Comparison of ENCODE assay signal across 8 mouse cellular contexts in the genomic region with DNA sequence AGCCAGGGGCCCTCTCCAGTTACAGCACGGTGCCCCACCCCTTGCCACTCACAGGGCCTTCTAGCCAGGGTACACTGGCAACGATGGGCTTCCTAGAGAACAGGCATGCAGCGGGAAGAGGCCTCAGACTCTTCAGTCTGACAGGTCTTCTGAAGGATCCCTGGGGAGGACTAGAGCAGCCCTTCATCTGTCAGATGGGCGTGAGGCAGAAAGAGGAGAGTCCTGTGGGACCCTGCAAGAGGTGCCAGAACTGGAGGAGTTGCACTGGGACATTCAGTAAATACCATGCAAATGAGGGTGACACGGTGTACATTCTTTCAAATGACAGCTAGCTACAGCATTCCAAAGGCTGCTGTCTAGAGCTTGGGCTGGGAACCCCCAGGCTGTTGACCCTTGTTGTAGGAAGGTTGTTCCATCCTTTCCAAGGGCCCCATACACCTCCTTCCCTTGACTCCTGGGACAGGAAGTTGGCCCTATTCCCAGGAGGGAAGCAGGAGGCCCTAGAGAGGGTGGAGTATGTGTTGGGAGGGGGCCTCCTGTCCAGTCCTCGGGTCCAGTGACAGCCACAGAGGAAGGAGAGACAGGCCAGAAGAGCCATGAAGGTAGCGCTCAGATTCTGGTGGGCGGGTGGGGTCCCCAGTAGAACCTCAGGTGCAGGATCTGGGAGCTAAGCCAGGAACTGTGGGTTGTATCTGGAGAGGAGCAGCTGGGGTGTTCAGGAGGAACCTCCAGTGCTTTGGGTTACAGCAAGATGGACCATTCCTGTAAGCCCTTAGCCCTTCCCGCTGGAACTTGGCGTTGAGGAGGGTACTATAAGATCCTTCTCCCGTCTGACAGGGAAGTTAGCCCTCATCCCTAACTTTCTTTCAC. TPM values are rescaled to one million over a fixed set of nuclear protein-coding genes. Genes with fewer than 3 reads are reported as not detected.
DNase-seq lines count a peak whose midpoint lies in the region; ATAC-seq lines count a peak whose summit lies in the region.

No protein-coding gene starts in this region.

- H3K9ac ChIP-seq in heart, embryonic 13.5 days, result peak overlapping the region; percentile 87
- peak overlapping the region; percentile 82 for H3K9ac ChIP-seq in kidney, embryonic 16.5 days (replicated peaks; ENCODE audit: low read length)

- WGBS in heart, embryonic 13.5 days, result 18% methylated on average over 11 of the region's 11 CpGs
- WGBS in kidney, embryonic 16.5 days, result 19% methylated on average over 11 of the region's 11 CpGs

- H3K27me3 ChIP-seq in heart, embryonic 13.5 days (replicated peaks), result 0 out of 2 replicates have a peak, but pooled peaks cover 11% of the 10 kb centered on the region
- no peaks in the 10 kb centered on the region for H3K27me3 ChIP-seq in kidney, embryonic 16.5 days (ENCODE audit: insufficient read depth, low read length)

- H3K4me2 ChIP-seq in heart, embryonic 13.5 days, result peak overlapping the region; percentile 89
- H3K4me2 ChIP-seq in kidney, embryonic 16.5 days (replicated peaks; ENCODE audit: low read depth, low read length), result peak overlapping the region; percentile 91

- ATAC-seq in cerebellum, adult (ENCODE audit: insufficient number of reproducible peaks, low FRiP score, low TSS enrichment), result no peak
- no peak for ATAC-seq in heart, embryonic 13.5 days (ENCODE audit: extremely low read depth, insufficient number of reproducible peaks, low FRiP score, low TSS enrichment)
- peak; percentile 6; the same call in 1 of the 2 replicates for ATAC-seq in kidney, embryonic 16.5 days (ENCODE audit: low FRiP score, low TSS enrichment)

- peak; percentile 37 for DNase-seq in cerebellum, adult 11-12 months
- DNase-seq in cerebellum, adult 9-10 months, result peak; percentile 22
- peak; percentile 88 for DNase-seq in lung, postnatal 36 days
- DNase-seq in spleen, postnatal 14 days (ENCODE audit: low spot score in 2 of 2), result no peak
- DNase-seq in frontal cortex, postnatal 14 days (ENCODE audit: low spot score in 2 of 2), result no peak

- peak overlapping the region; percentile 98 for H3K27ac ChIP-seq in heart, embryonic 13.5 days (replicated peaks)
- H3K27ac ChIP-seq in kidney, embryonic 16.5 days (ENCODE audit: low read length), result peak overlapping the region; percentile 99

- H3K4me1 ChIP-seq in heart, embryonic 13.5 days, result peaks cover 94% of the 10 kb centered on the region
- H3K4me1 ChIP-seq in kidney, embryonic 16.5 days (ENCODE audit: insufficient read depth, low read length), result peaks cover 88% of the 10 kb centered on the region

- no peaks in the 10 kb centered on the region for H3K9me3 ChIP-seq in heart, embryonic 13.5 days
- H3K9me3 ChIP-seq in kidney, embryonic 16.5 days (ENCODE audit: low read length), result no peaks in the 10 kb centered on the region

- peaks cover 28% of the 10 kb centered on the region for H3K36me3 ChIP-seq in heart, embryonic 13.5 days
- peaks cover 12% of the 10 kb centered on the region for H3K36me3 ChIP-seq in kidney, embryonic 16.5 days (ENCODE audit: insufficient read depth, low read length)

- H3K4me3 ChIP-seq in heart, embryonic 13.5 days, result peak overlapping the region; percentile 64
- peak overlapping the region; percentile 62 for H3K4me3 ChIP-seq in kidney, embryonic 16.5 days (ENCODE audit: low read length)

RNA-seq across cellular contexts. Expression of gene Tns2, which starts 1.7 kb away (rescaled TPM):
- 26.3 and 32.5 TPM in 2 replicates for polyA plus RNA-seq in heart, embryonic 13.5 days (2015; fragmentation: Nextera tagmentation; extraction: Ambion mirVana)
- polyA plus RNA-seq in kidney, embryonic 16.5 days (2015; fragmentation: Nextera tagmentation; extraction: Ambion mirVana), result 51.2 and 56.3 TPM in 2 replicates

RNA-seq across cellular contexts. Expression of gene Eif4b, which starts 28.3 kb away (rescaled TPM):
- 65.7 and 72.3 TPM in 2 replicates for polyA plus RNA-seq in heart, embryonic 13.5 days (2015; fragmentation: Nextera tagmentation; extraction: Ambion mirVana)
- 137 and 140 TPM in 2 replicates for polyA plus RNA-seq in kidney, embryonic 16.5 days (2015; fragmentation: Nextera tagmentation; extraction: Ambion mirVana)

RNA-seq across cellular contexts. Expression of gene Spryd3, which starts 34.1 kb away (rescaled TPM):
- 19.5 and 20.0 TPM in 2 replicates for polyA plus RNA-seq in heart, embryonic 13.5 days (2015; fragmentation: Nextera tagmentation; extraction: Ambion mirVana)
- 19.0 and 22.4 TPM in 2 replicates for polyA plus RNA-seq in kidney, embryonic 16.5 days (2015; fragmentation: Nextera tagmentation; extraction: Ambion mirVana)

RNA-seq across cellular contexts. Expression of gene Igfbp6, which starts 42.3 kb away (rescaled TPM):
- polyA plus RNA-seq in heart, embryonic 13.5 days (2015; fragmentation: Nextera tagmentation; extraction: Ambion mirVana), result 3.5 and 3.7 TPM in 2 replicates
- 33.0 and 33.9 TPM in 2 replicates for polyA plus RNA-seq in kidney, embryonic 16.5 days (2015; fragmentation: Nextera tagmentation; extraction: Ambion mirVana)

RNA-seq across cellular contexts. Expression of gene Soat2, which starts 48.4 kb away (rescaled TPM):
- polyA plus RNA-seq in heart, embryonic 13.5 days (2015; fragmentation: Nextera tagmentation; extraction: Ambion mirVana), result 0.53 and 1.5 TPM in 2 replicates
- 0.40 and 0.41 TPM in 2 replicates for polyA plus RNA-seq in kidney, embryonic 16.5 days (2015; fragmentation: Nextera tagmentation; extraction: Ambion mirVana)

Comparison
In these comparisons a context has a peak if more than half of its experiments do, and no peak if none do; other contexts are left out.
1. DNase-seq: peak in cerebellum, adult 11-12 months (single experiment), cerebellum, adult 9-10 months (single experiment) and lung, postnatal 36 days (single experiment); none in spleen, postnatal 14 days (0 of 2) and frontal cortex, postnatal 14 days (0 of 2).